Mouse (Mus musculus): ENCODE measurements around the gene 4930404H24Rik.

The 4930404H24Rik gene

GRCm38 (mm10) chr2:153528571-153529364 lies 36.2 kb downstream of the 4930404H24Rik start:
- H3K36me3 ChIP-seq (ENCODE audit: control insufficient read depth, insufficient read depth, low read length, poor library complexity, severe bottlenecking): no peaks in the 10 kb centered on the region
- DNase-seq (ENCODE audit: low read depth, low spot score): peak; percentile 54
- H3K27me3 ChIP-seq (ENCODE audit: control insufficient read depth, insufficient read depth, low read length, poor library complexity, severe bottlenecking): peaks cover 8% of the 10 kb centered on the region

DNA sequence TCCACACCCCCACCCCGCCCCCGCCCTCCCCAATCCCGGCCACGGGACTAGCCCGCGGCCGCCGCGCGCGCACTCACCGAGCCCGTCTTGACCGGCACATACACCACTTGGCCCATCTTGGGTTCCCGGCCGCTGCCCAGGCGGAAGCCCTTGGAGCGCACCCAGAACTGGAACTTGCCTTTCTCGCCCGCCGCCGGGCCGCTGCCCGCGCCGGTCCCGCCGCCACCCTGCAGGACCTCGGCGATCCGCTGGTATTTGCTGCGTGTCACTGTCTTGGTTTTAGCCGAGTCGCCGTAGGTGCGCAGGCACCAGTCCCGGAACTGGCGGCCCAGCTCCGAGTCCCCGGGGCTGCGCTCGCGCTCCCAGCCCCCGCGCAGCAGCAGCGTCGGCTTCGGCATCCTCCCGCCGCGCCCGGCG lies 36.8 kb downstream of the 4930404H24Rik start:
- DNase-seq (ENCODE audit: low read depth, low spot score): peak; percentile 45
- Histone ChIP-seq H3K27me3 (ENCODE audit: control insufficient read depth, insufficient read depth, low read length, poor library complexity, severe bottlenecking) (peaks cover 8% of the 10 kb centered on the region), H3K36me3 (ENCODE audit: control insufficient read depth, insufficient read depth, low read length, poor library complexity, severe bottlenecking) (no peaks in the 10 kb centered on the region)

DNA sequence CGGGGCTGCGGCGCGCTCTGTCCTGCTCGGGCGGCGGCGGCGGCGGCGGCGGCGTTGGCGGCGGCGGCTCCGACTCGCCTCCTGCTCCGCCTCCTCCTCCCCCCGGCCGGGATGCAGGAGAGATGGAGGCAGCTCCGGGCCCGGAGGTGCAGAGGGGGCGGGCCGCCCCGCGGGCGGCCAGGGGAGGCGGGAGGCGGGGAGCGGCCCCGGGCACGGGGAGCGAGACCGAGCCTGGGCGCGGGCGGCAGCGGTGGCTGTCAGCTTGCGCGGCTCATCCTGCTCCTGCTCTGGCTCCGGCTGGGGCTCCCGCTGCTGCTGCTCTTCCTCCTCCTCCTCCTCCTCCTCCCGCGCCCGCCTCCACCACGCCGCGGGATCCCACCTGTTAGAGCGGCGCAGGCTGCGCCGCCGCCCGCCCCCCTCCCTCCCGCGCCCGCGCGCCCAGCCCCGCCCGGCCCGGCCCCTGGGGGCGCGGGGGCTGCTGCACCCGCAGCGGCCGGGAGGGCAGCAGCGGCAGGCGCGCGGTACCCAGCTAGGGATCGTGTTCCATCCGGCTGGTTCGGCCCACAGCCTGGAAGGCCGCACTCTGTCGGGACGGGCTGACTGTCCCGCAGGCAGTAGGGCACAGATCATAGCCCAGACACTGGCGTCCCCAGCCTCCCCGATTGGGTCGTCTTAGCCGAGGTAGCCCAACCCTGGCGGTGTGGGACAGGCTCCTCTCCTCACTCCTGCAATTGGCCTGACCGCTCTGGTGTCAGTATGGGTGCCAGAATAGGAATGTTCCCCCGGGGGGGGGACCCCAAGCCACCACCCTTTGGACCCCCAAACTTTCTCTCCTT lies 37.6 kb downstream of the 4930404H24Rik start, which contains the start of gene Nol4l:
Gene Nol4l (minus strand): TSS at position 41 of the 836 bp plus-strand sequence.
- H3K27me3 ChIP-seq (ENCODE audit: control insufficient read depth, insufficient read depth, low read length, poor library complexity, severe bottlenecking): peaks cover 8% of the 10 kb centered on the region
- H3K36me3 ChIP-seq (ENCODE audit: control insufficient read depth, insufficient read depth, low read length, poor library complexity, severe bottlenecking): no peaks in the 10 kb centered on the region
- no peak for DNase-seq (ENCODE audit: low read depth, low spot score)

- peak; percentile 24 for DNase-seq (ENCODE audit: low read depth, low spot score)
- Histone ChIP-seq H3K36me3 (ENCODE audit: control insufficient read depth, insufficient read depth, low read length, poor library complexity, severe bottlenecking) (no peaks in the 10 kb centered on the region), H3K27me3 (ENCODE audit: control insufficient read depth, insufficient read depth, low read length, poor library complexity, severe bottlenecking) (peaks cover 8% of the 10 kb centered on the region)
Measured at GRCm38 (mm10) chr2:153530948-153531347, 38.4 kb downstream of the 4930404H24Rik start.

DNA sequence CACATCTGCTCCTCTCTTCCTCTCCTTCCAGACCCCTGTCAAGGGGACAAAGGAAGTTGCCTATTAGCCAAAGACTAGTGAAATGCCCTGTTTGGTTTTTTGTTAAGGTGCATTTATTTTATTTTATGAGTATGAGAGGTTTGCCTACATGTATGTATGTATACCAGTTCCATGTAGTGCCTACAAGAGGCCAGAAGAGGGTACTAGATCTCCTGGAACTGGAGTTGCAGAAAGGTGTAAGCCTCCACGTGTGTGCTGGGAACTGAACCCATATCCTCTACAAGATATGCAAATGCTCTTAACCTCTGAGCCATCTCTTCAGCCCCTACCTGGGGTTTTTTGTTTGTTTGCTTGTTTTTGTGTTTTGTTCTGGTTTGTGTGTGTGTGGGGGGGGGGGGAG lies 41.4 kb downstream of the 4930404H24Rik start:
- Histone ChIP-seq H3K27me3 (ENCODE audit: control insufficient read depth, insufficient read depth, low read length, poor library complexity, severe bottlenecking) (peaks cover 6% of the 10 kb centered on the region), H3K36me3 (ENCODE audit: control insufficient read depth, insufficient read depth, low read length, poor library complexity, severe bottlenecking) (no peaks in the 10 kb centered on the region)
- no peak for DNase-seq (ENCODE audit: low read depth, low spot score)

GRCm38 (mm10) chr2:153538898-153539297 lies 46.3 kb downstream of the 4930404H24Rik start:
- no peak for DNase-seq (ENCODE audit: low read depth, low spot score)

DNA sequence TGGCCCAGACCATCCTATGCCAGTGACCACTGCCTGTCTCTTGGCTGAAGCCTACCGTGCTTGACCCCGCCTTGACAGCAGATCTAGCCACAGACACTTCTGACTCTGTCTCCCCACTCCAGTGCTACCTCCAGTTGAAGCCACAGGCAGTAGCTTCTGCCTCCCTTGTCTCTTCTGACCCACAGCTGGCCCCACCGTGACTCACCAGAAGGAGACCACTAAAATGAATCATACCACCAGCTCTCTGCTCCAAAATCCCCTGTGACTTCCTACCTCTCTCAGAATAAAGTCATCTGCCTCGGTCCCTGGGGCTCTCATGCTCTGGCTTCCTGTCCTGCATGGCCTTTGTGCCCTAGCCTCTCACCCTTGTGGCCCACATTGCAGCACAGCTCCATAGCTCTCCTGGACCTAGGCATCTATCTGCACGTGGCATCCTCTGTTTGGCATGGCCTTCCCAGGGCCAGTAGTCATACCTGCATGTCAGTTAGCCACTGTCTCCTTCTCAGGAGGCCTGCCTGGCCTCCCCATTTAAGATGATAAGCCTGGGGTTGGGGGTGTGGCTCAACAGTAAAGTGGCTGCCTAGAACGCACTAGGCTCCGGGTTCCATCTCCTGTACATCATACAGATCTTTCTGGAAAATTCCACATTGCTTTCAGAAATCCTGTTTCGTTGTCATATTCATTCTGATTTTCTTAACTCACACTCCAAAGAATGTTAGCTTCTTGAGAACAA lies 50.5 kb downstream of the 4930404H24Rik start:
- DNase-seq (ENCODE audit: low read depth, low spot score): no peak

More at GRCm38 (mm10) chr2:153538898-153539297, 46.3 kb downstream of the 4930404H24Rik start:
- Histone ChIP-seq H3K27me3 (ENCODE audit: control insufficient read depth, insufficient read depth, low read length, poor library complexity, severe bottlenecking) (no peaks in the 10 kb centered on the region), H3K36me3 (ENCODE audit: control insufficient read depth, insufficient read depth, low read length, poor library complexity, severe bottlenecking) (no peaks in the 10 kb centered on the region)

More for the DNA sequence above, 50.5 kb downstream of the 4930404H24Rik start:
- Histone ChIP-seq H3K27me3 (ENCODE audit: control insufficient read depth, insufficient read depth, low read length, poor library complexity, severe bottlenecking) (no peaks in the 10 kb centered on the region), H3K36me3 (ENCODE audit: control insufficient read depth, insufficient read depth, low read length, poor library complexity, severe bottlenecking) (no peaks in the 10 kb centered on the region)

All from splenic B cell, adult 2 months (primary cell).